Mouse (Mus musculus) heart, embryonic 13.5 days (tissue): ENCODE measurements around the gene AI597479. TPM values are rescaled to one million over a fixed set of nuclear protein-coding genes. Genes with fewer than 3 reads are reported as not detected.
A peak's percentile ranks its signal among the peaks of the same experiment; 100 is the strongest.

Experiments used
- ATAC-seq: fragments of 200-750 bp; cut with Nextera tagmentation; 2 replicates; pipeline ENCODE4 v1.8.0; 2017; ENCODE audit warnings: moderate TSS enrichment; ENCODE audit not compliant: insufficient number of reproducible peaks, low FRiP score, low TSS enrichment; ENCODE audit errors: extremely low read depth
- H3K27ac ChIP-seq: fragments of 300-500 bp; sonication (generic); replicated peaks from 2 replicates; pipeline ENCODE4 v1.5.1; 2015; ENCODE audit warnings: moderate library complexity, mild to moderate bottlenecking, inconsistent platforms
- H3K27me3 ChIP-seq: fragments of 300-500 bp; sonication (generic); replicated peaks from 2 replicates; pipeline ENCODE4 v1.6.1; 2015; ENCODE audit warnings: mild to moderate bottlenecking, inconsistent platforms
- H3K36me3 ChIP-seq: fragments of 300-500 bp; sonication (generic); 2 replicates; pipeline ENCODE4 v1.6.1; 2015; ENCODE audit warnings: mild to moderate bottlenecking, inconsistent platforms
- H3K4me1 ChIP-seq: fragments of 300-500 bp; sonication (generic); 2 replicates; pipeline ENCODE4 v1.6.1; 2015; ENCODE audit warnings: inconsistent platforms
- H3K4me2 ChIP-seq: fragments of 300-500 bp; sonication (generic); 2 replicates; pipeline ENCODE4 v1.6.1; 2015; ENCODE audit warnings: inconsistent platforms, mild to moderate bottlenecking, moderate library complexity
- H3K4me3 ChIP-seq: fragments of 300-500 bp; sonication (generic); 2 replicates; pipeline ENCODE4 v1.5.1; 2015; ENCODE audit warnings: moderate library complexity, mild to moderate bottlenecking, inconsistent platforms
- H3K9ac ChIP-seq: fragments of 300-500 bp; sonication (generic); 2 replicates; pipeline ENCODE4 v1.6.1; 2015; ENCODE audit warnings: inconsistent platforms, mild to moderate bottlenecking, moderate library complexity
- H3K9me3 ChIP-seq: fragments of 300-500 bp; sonication (generic); 2 replicates; pipeline ENCODE4 v1.6.1; 2016; ENCODE audit warnings: inconsistent platforms
- WGBS: fragments of 180-500 bp; shearing (Covaris S2); methylation state at CpG from one replicate; pipeline ENCODE4 v1.1.7; 2015; ENCODE audit warnings: mixed read lengths; 5-methylcytosine and 5-hydroxymethylcytosine counted together
- polyA plus RNA-seq: library from polyadenylated mRNA; unstranded; fragments of >200 nt; fragmentation: Nextera tagmentation; extraction: Ambion mirVana; gene quantifications from 2 replicates; pipeline ENCODE4 v1.2.1, GENCODE M21; 2015

AI597479 gene
- polyA plus RNA-seq, 1 experiment from 2014 or later: 20.4 TPM

GRCm38 (mm10) chr1:43163467-43164418, 65.2 kb downstream of the AI597479 start:
- peak; percentile 77 for ATAC-seq
- Histone ChIP-seq H3K9me3 (no peaks in the 10 kb centered on the region), H3K4me2 (peak overlapping the region; percentile 80), H3K27me3 (no peaks in the 10 kb centered on the region), H3K4me1 (peaks cover 66% of the 10 kb centered on the region), H3K4me3 (peak overlapping the region; percentile 86), H3K36me3 (peaks cover 31% of the 10 kb centered on the region), H3K9ac (peak overlapping the region; percentile 97), H3K27ac (peak overlapping the region; percentile 98)
- 3% methylated on average over 61 of the region's 61 CpGs for WGBS

DNA sequence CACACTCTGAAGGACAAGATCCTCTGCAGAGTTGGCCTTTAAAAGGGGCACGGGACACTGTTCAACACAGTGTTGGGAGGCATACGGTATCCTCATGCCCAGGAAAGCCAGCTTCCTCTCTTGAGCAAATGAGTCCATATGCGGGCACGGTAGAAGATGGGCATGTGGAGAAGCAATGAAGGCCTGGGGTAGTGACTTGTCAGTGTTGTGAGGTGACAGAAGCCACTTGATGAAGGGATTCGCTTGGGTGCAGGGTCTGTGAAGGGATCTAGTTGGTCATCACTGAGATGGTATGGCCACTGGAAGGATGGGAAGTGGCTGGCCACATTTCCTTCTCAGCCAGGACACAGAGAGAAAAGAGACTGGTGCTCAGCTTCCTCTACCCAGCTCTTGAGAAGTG, 66.1 kb downstream of the AI597479 start:
- peak overlapping the region; percentile 98 for H3K27ac ChIP-seq
- H3K9me3 ChIP-seq: no peaks in the 10 kb centered on the region
- peak overlapping the region; percentile 97; the same call in 1 of the 2 replicates for H3K9ac ChIP-seq
- peaks cover 24% of the 10 kb centered on the region for H3K36me3 ChIP-seq
- H3K4me2 ChIP-seq: 0 out of 2 replicates have a peak overlapping the region, but pooled peaks have one; percentile 80
- no peak for ATAC-seq
- 81% methylated on average over 5 of the region's 5 CpGs for WGBS
- peaks cover 63% of the 10 kb centered on the region for H3K4me1 ChIP-seq
- 0 out of 2 replicates have a peak overlapping the region, but pooled peaks have one; percentile 86 for H3K4me3 ChIP-seq
- H3K27me3 ChIP-seq: no peaks in the 10 kb centered on the region

Other genes with a start within 250 kb of the AI597479 start
- gene Mrps9, start 247.5 kb upstream of the AI597479 start, polyA plus RNA-seq: 54.6 and 63.0 TPM in 2 replicates
- gene Gpr45, start 145.8 kb upstream of the AI597479 start, polyA plus RNA-seq: 1.9 and 2.6 TPM in 2 replicates
- gene Tgfbrap1, start 73 bp upstream of the AI597479 start, polyA plus RNA-seq: 6.2 and 7.0 TPM in 2 replicates
- gene Fhl2, start 98.3 kb downstream of the AI597479 start, polyA plus RNA-seq: 228 and 259 TPM in 2 replicates